Mouse (Mus musculus): ENCODE results near the gene Cdkal1. TPM values are rescaled to one million over a fixed set of nuclear protein-coding genes. Genes with fewer than 3 reads are reported as not detected.

The Cdkal1 gene
- total RNA-seq, 2 experiments from 2014 or later, result 12.4 to 46.7 TPM

GRCm38 (mm10) chr13:29364901-29365625, 490.4 kb downstream of the Cdkal1 start:
- no peak for ATAC-seq (ENCODE audit: poor library complexity, severe bottlenecking)

GRCm38 (mm10) chr13:29364009-29364408, 491.5 kb downstream of the Cdkal1 start:
- ATAC-seq (ENCODE audit: poor library complexity, severe bottlenecking), result no peak

DNA sequence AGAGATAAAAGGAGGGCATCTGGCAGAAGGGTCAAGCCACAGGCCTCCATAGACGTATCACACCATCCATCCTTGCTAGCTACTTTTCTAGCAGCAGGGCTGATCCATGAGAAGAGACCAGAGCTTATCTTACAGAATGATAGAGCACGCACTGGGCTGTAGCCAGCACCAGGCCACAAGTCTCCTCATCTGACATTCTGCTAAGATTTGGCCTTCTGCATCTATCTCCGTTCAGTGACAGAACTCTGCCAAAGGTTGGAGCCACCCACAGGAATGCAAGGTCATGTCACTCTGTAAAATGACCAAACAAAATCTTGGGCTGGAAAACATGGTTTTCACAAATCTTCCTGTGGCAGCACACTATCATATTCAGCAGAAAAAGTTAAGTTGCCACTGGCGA, 493.6 kb downstream of the Cdkal1 start:
- no peak for ATAC-seq (ENCODE audit: poor library complexity, severe bottlenecking)

DNA sequence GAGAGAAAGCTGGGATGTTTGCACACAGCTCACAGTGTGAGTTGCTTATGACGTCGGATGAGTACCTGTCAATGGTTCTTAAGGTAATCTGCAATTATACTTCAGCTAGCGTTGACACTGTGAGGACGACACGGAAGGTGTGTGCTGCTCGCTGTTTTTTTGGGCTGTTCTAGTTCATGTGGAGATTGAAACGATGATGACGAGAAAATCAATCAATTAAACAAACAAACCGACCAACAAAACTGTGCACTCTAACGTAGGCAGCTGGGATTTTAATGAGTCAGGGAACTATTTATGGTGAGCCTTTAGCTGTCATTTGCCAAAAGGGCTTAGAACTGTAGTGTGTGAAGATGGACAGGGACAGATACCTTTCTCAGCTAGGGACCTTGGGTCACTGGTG, 494.6 kb downstream of the Cdkal1 start:
- ATAC-seq (ENCODE audit: poor library complexity, severe bottlenecking), result no peak

- no peak for ATAC-seq (ENCODE audit: poor library complexity, severe bottlenecking)
Observed at GRCm38 (mm10) chr13:29359341-29359740, 496.1 kb downstream of the Cdkal1 start.

DNA sequence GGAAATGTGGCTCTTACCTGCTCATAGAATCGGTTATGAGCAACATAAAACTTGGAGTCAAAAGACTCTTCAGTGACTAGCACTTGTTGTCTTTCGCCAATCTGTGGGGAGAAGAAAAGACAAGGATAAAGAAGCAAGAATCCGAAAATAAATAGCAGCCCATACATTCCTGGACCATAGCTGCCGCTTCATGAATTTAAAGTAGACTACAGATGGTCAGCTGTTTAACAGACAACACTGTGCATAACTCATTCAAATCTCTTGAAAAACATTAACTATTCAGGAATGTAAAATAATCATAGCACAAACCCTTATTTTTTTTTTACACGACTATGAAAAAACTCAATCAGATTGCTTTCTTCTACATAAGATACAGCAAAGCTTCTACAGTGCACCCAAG, 498.0 kb downstream of the Cdkal1 start:
- ATAC-seq (ENCODE audit: poor library complexity, severe bottlenecking), result no peak

DNA sequence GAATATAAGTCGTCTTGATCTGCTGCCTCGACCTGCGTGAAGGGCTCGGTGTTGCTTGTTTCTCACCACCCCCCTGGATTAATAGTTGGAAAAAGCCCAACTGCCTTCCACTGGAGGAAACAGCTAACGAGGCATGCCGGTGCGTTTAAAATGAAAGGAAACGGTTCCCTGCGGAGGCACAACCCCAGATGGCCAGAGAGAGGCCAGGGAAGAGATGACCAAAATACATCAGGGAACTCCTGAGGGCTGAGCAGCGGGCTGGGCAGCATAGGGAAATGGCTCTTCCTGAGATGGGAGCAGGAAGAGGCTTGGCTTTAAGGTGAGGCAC, 499.4 kb downstream of the Cdkal1 start:
- ATAC-seq (ENCODE audit: poor library complexity, severe bottlenecking), result no peak

- no peak for ATAC-seq (ENCODE audit: poor library complexity, severe bottlenecking)
Observed at GRCm38 (mm10) chr13:29355484-29356157, 499.9 kb downstream of the Cdkal1 start.

GRCm38 (mm10) chr13:29354943-29355342, 500.5 kb downstream of the Cdkal1 start:
- ATAC-seq (ENCODE audit: poor library complexity, severe bottlenecking), result no peak

- ATAC-seq (ENCODE audit: poor library complexity, severe bottlenecking), result no peak
Observed at GRCm38 (mm10) chr13:29353888-29354415, 501.5 kb downstream of the Cdkal1 start.

DNA sequence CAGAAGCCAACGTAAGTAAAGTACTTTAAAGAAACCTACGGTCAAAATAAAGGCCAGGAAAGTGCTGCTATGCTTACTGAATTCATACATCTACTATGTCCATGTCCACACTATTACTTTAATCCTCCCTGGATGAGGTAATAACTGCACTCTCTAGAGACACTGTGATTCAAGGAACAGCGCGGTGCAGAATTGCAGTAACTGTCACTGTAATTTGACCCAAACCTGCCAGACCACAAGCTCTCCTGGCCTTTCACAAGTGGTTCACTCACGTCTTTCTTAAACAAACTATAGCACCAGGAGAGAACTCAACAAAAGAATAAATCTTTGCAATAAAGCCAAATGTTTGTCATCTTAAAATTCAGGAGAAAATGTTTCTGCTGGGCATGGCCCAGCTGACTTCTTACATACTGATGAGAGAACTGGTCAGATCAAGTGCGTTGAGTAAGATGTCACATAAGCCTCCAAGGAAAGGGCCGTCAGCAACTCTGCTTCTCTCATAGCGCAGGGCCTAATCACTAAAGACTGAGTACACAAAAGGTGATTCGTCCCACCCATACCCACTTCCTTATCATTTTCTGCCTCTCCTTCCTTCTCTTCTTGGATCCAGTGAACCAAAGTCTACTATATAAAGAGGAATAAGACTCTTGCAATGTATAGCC, 504.3 kb downstream of the Cdkal1 start:
- no peak for ATAC-seq (ENCODE audit: poor library complexity, severe bottlenecking)

- no peak for ATAC-seq (ENCODE audit: poor library complexity, severe bottlenecking)
Observed at GRCm38 (mm10) chr13:29350004-29350403, 505.5 kb downstream of the Cdkal1 start.

DNA sequence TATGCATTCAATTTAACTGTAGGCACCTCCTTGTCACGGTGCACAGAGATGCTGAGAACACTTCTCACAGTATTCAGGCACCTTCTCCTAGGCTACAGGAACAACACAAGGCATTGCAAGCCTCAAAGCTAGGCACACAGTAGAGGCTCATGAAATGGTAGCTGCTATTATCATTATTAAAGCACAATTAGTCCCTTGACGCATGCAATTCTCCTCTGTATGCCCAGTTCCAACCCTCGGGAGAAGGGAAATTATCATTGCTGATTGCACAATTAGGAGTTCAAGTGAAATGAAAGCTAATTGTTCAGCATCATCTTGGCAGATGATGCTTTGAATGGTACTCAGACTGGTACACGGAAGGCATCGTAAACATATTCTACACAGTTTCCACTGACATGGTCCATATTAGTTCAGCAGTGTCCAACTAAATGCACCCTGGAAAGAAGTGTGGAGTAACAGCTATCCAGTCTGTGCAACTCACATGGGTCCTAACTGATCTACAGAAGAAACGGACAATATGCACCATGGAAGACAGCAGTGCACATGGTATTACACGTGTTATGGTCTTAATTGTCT, 506.0 kb downstream of the Cdkal1 start:
- no peak for ATAC-seq (ENCODE audit: poor library complexity, severe bottlenecking)

- no peak for ATAC-seq (ENCODE audit: poor library complexity, severe bottlenecking)
Observed at GRCm38 (mm10) chr13:29348331-29348730, 507.1 kb downstream of the Cdkal1 start.

- no peak for ATAC-seq (ENCODE audit: poor library complexity, severe bottlenecking)
Observed at GRCm38 (mm10) chr13:29332640-29333412, 522.6 kb downstream of the Cdkal1 start.

- no peak for ATAC-seq (ENCODE audit: poor library complexity, severe bottlenecking)
Observed at GRCm38 (mm10) chr13:29325946-29326345, 529.5 kb downstream of the Cdkal1 start.

DNA sequence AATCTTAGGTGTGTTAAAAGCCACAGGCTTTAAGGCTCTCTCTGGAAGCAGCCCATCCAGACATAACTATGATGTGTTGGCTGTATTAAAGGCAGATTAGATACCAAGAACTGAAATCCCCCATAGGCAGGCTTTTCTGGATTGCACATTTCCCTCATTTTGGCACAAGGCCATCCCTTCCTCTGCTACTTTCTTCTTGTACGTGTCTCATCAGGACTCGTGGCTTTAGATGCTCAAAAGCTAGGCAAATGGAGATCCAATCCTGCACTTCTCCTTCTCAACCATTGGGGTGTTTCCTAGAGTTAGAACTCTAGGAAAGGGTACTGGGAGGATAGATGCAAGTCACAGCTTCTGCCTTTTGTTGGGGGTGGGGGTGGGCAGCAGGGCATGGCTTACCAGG, 535.1 kb downstream of the Cdkal1 start:
- no peak for ATAC-seq (ENCODE audit: poor library complexity, severe bottlenecking)

DNA sequence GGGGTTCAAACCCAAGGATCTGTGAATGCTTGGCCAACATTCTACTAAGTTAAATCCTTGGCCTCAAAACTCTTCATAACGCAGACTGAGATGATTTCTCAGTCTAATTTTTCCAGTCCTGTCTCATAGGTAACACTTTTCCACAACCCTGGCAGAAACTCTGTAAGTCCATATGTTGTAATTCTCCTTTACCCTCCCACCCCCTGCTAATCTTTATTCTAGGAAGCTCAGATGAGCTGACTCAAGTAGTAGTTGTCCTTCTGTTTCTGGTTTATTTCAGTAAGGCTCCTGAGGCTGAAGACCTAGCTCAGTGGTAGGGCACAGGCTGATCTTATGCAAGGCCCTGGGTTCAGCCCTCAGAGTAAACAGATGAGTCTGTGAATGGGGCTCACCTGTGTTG, 537.8 kb downstream of the Cdkal1 start:
- ATAC-seq (ENCODE audit: poor library complexity, severe bottlenecking), result no peak

DNA sequence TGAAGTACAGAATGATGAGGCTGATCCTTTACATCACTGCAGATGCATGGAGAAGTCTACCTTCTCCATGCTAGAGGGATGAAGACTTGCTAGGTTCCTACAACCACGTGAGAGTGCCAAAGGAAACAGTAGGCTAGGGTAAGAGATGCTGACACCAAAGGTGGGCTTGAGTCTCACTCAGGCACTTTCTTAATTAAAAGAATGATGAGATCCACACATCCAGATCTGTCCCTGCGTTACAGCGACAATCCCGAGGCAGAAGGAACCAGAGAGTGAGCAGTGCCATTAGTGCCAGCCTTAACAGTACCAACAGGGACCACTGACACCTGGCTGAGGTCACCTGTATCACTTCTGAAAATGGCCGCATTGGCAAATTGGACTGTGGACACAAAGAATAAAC, 539.2 kb downstream of the Cdkal1 start:
- no peak for ATAC-seq (ENCODE audit: poor library complexity, severe bottlenecking)

DNA sequence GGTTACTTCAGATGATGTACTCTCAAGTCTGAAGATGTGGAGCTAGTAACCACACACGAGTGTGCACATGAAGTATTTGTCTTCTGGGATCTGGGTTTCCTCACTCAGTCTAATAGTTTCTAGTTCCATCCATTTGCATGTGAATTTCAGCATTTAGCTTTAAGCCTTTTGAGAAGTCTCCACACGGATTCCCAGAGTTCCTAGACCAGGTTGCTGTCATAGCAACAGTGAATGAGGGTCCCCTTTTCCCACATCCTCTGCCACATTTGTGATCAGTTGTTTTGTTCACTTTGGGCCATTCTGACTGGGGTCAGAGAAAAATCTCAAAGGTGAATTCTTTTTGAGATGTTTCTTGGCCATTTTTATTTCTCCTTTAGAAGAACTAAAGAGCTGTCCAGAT, 543.4 kb downstream of the Cdkal1 start:
- ATAC-seq (ENCODE audit: poor library complexity, severe bottlenecking), result no peak

- no peak for ATAC-seq (ENCODE audit: poor library complexity, severe bottlenecking)
Observed at GRCm38 (mm10) chr13:29307420-29307819, 548.1 kb downstream of the Cdkal1 start.
